Mouse (Mus musculus): ENCODE data around the gene Gbp7. TPM values are rescaled to one million over a fixed set of nuclear protein-coding genes. Genes with fewer than 3 reads are reported as not detected.
"Not testable (repeated sequence)": the region's sequence is repeated elsewhere in the genome, so short reads cannot be mapped to it uniquely, and the experiment has no call there.

Gbp7 gene
- total and polyA plus RNA-seq, 3 experiments, result 2.8 to 13.9 (median 8.3) TPM

DNA sequence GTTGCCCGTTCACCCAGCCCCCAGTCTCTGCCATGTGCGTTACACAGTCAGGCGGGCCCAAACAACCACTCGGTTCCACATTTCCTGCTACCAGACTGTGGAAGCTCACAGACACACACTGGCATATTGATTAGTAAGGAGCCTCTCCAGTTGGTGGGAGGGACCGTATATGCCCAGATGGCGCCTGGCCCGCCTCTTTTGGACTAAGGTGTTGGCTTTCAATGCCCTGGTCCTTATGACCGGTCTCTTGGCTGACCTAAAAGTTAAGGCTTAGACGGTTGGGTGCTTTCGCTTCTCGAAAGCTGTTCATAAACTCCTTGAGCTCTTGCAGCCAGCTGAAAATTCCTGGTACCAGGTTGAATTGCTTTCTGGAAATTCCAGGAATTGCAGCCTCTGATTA lies 25.5 kb downstream of the Gbp7 start:
- no peak overlapping the region for H3K4me3 ChIP-seq
- H3K27me3 ChIP-seq (ENCODE audit: control insufficient read depth, insufficient read depth, low read length), result no peaks in the 10 kb centered on the region
- intact Hi-C loops (cut with DNase I), result no loop called here
- peaks cover 2% of the 10 kb centered on the region; the same call in 1 of the 2 replicates for H3K36me3 ChIP-seq (ENCODE audit: control insufficient read depth, insufficient read depth, low read length)
- DNase-seq, result no peak
- TF ChIP-seq EP300 (IDR thresholded peaks at IDR 0.05; ENCODE audit: insufficient read depth, low read depth, low read length) (no peak), CTCF (IDR thresholded peaks at IDR 0.05) (no peak), POLR2A (IDR thresholded peaks at IDR 0.05; ENCODE audit: insufficient read depth, low read depth, low read length) (no peak)
- no peaks in the 10 kb centered on the region for H3K4me1 ChIP-seq (ENCODE audit: control insufficient read depth, insufficient read depth, low read length)
- no peak overlapping the region for H3K27ac ChIP-seq
- H3K79me2 ChIP-seq (replicated peaks; ENCODE audit: control insufficient read depth, insufficient read depth, low read length), result no peaks in the 10 kb centered on the region
- WGBS, result 86% methylated on average over 11 of the region's 11 CpGs
- H3K9ac ChIP-seq (ENCODE audit: low read depth, low read length), result no peak overlapping the region

DNA sequence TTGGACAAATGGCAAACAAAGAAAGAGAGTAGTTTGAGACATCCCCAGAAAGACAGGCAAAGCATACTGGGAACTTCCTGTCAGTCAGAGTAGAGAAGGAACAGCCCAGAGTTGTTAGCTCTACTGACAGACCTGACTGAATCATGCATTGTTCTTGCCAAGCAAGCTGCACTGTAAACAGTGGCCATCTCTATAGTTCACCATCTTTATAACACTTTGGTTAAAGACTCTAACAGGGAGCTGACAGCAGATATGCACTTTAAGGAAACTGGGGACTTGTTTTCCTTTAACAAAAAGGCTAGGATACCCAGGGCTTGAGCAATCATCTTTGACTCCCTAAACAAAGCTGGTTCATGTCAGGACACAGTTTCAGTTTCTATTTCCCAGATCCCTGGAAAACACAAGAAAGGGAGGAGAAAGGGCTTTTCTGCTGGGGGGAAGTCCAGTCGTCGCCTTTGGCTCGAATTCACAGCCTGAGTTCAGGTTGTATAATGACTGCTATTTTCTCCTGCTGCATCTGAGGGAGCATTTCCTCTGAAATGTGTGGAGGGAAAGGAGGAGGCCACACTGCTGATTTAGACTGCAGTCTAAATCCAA lies 29.6 kb downstream of the Gbp7 start, which contains the start of gene Gbp3:
Gene Gbp3 (plus strand): TSS at position 395 of the 597 bp plus-strand sequence.
- no peaks in the 10 kb centered on the region for H3K79me2 ChIP-seq (replicated peaks; ENCODE audit: control insufficient read depth, insufficient read depth, low read length)
- peak within 1 kb of the TSS; percentile 61 for H3K4me3 ChIP-seq
- no peak for TF ChIP-seq CTCF (IDR thresholded peaks at IDR 0.05)
- 0 out of 2 replicates have a peak, but pooled peaks have one; percentile 42 for TF ChIP-seq EP300 (IDR thresholded peaks at IDR 0.05; ENCODE audit: insufficient read depth, low read depth, low read length)
- peak; percentile 15; the same call in 1 of the 2 replicates for TF ChIP-seq POLR2A (IDR thresholded peaks at IDR 0.05; ENCODE audit: insufficient read depth, low read depth, low read length)
- peaks cover 4% of the 10 kb centered on the region for H3K36me3 ChIP-seq (ENCODE audit: control insufficient read depth, insufficient read depth, low read length)
- peak; percentile 62 to 73 for DNase-seq
- H3K27me3 ChIP-seq (ENCODE audit: control insufficient read depth, insufficient read depth, low read length), result no peaks in the 10 kb centered on the region
- H3K27ac ChIP-seq, result peak within 1 kb of the TSS; percentile 81
- peaks cover 3% of the 10 kb centered on the region for H3K4me1 ChIP-seq (ENCODE audit: control insufficient read depth, insufficient read depth, low read length)
- intact Hi-C loops (cut with DNase I), result loop anchor here (1.0 to 10.0 kb wide), 5 partner anchors 29 to 165 kb away; partner anchors contain the start of genes Gbp2, Gbp5, Gbp7 and Pdlim5
- WGBS, result 15% methylated on average over 3 of the region's 3 CpGs
- H3K9ac ChIP-seq (ENCODE audit: low read depth, low read length), result peak within 1 kb of the TSS; percentile 59

DNA sequence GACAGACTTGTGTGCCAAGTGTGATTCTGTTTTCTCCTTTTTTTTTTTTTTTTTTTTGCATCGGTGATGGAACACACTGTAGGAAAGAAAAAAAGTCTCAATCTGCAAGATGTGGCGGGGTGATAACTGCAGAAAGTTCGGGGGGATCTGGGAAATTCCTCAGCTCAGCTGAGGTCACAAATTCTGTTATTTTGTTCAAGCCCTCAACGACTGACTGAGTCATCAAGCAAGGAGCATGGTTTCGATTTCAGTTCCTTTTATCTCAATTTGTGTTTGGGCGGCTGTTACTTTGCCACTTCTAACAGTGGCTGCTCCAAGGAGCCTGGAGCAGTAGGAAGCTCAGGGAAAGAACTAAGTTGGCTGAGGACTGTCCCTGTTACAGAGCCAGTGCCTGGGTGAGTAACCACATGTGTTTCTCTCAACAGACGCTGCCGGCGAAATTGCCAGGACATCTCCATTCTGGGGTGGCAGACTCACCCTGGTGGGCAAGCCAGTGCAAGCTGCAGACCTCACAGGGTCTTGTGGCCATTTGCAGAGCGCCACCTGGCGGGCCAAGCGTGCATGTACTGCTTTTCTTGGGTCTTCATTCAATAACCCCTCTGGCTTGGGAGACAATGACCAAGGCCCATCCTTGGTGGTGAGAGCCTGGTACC lies 30.3 kb downstream of the Gbp7 start:
- Histone ChIP-seq H3K36me3 (ENCODE audit: control insufficient read depth, insufficient read depth, low read length) (peaks cover 6% of the 10 kb centered on the region), H3K27ac (peak overlapping the region; percentile 81), H3K79me2 (replicated peaks; ENCODE audit: control insufficient read depth, insufficient read depth, low read length) (no peaks in the 10 kb centered on the region), H3K4me1 (ENCODE audit: control insufficient read depth, insufficient read depth, low read length) (peaks cover 3% of the 10 kb centered on the region), H3K4me3 (peak overlapping the region; percentile 61), H3K9ac (ENCODE audit: low read depth, low read length) (peak overlapping the region; percentile 59), H3K27me3 (ENCODE audit: control insufficient read depth, insufficient read depth, low read length) (no peaks in the 10 kb centered on the region)
- 3% methylated on average over 12 of the region's 12 CpGs for WGBS
- DNase-seq, result peak; percentile 89
- TF ChIP-seq CTCF (IDR thresholded peaks at IDR 0.05) (peak; percentile 100), EP300 (IDR thresholded peaks at IDR 0.05; ENCODE audit: insufficient read depth, low read depth, low read length) (peak; percentile 81; the same call in 1 of the 2 replicates), POLR2A (IDR thresholded peaks at IDR 0.05; ENCODE audit: insufficient read depth, low read depth, low read length) (0 out of 2 replicates have a peak, but pooled peaks have one; percentile 35)
- intact Hi-C loops (cut with DNase I), result loop anchor here (1.0 to 10.0 kb wide), 4 partner anchors 60 to 166 kb away; partner anchors contain the start of genes Gbp2, Gbp5 and Pdlim5

DNA sequence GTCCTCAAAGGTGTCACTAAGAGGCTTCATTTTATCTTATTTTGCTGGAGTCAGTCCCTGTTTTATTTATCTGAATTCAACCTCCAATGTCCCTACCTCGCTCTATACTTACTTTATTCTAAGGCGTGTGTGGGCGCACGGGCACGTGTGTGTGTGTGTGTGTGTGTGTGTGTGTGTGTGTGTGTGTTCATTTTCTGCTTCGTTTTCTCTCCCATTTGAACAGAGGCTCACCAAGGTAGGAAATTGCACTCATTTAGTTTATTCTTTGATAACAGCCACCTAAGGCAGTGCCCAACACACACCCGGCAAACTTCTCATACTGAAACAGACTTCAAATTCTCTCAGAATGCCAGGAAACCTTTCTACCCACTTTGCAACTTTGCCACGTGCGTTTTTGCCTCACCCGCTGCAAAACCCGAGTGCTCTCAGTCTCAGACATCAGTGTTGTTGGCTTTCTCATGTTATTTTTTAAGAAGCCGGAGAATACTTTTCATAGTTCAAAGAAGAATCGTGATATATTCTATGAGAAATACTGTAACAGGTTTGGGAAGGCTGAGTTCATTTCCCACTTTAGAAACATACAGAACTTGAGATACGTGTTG lies 31.0 kb downstream of the Gbp7 start:
- peak overlapping the region; percentile 81 for H3K27ac ChIP-seq
- no peak for DNase-seq
- H3K36me3 ChIP-seq (ENCODE audit: control insufficient read depth, insufficient read depth, low read length), result peaks cover 6% of the 10 kb centered on the region
- 63% methylated on average over 14 of the region's 14 CpGs for WGBS
- H3K27me3 ChIP-seq (ENCODE audit: control insufficient read depth, insufficient read depth, low read length), result no peaks in the 10 kb centered on the region
- no peak overlapping the region for H3K9ac ChIP-seq (ENCODE audit: low read depth, low read length)
- peak overlapping the region; percentile 61 for H3K4me3 ChIP-seq
- peaks cover 3% of the 10 kb centered on the region for H3K4me1 ChIP-seq (ENCODE audit: control insufficient read depth, insufficient read depth, low read length)
- intact Hi-C loops (cut with DNase I), result loop anchor here (2.0 to 10.0 kb wide), 3 partner anchors 60 to 166 kb away; partner anchors contain the start of genes Gbp2 and Pdlim5
- TF ChIP-seq CTCF (IDR thresholded peaks at IDR 0.05) (no peak), EP300 (IDR thresholded peaks at IDR 0.05; ENCODE audit: insufficient read depth, low read depth, low read length) (no peak), POLR2A (IDR thresholded peaks at IDR 0.05; ENCODE audit: insufficient read depth, low read depth, low read length) (no peak)
- no peaks in the 10 kb centered on the region for H3K79me2 ChIP-seq (replicated peaks; ENCODE audit: control insufficient read depth, insufficient read depth, low read length)

DNA sequence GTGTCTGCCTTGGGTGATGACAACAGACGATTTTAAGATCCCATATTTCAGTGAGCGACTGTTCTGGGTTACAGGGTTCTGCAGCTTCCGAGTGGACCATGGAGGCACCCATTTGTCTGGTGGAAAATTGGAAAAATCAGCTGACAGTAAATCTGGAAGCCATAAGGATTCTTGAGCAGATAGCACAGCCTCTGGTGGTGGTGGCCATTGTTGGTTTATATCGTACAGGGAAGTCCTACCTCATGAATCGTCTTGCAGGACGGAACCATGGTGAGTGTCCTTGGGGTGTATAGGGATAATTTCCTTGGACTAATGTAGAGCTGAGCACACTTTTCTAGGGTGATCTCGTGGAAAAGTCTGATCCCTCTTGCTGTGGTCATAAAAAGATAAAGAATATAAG lies 31.5 kb downstream of the Gbp7 start:
- DNase-seq, result no peak
- peak overlapping the region; percentile 13; the same call in 1 of the 2 replicates for H3K9ac ChIP-seq (ENCODE audit: low read depth, low read length)
- WGBS, result 70% methylated on average over 7 of the region's 7 CpGs
- H3K79me2 ChIP-seq (replicated peaks; ENCODE audit: control insufficient read depth, insufficient read depth, low read length), result no peaks in the 10 kb centered on the region
- intact Hi-C loops (cut with DNase I), result loop anchor here (2.0 to 10.0 kb wide), 3 partner anchors 59 to 167 kb away; partner anchors contain the start of genes Gbp2 and Pdlim5
- peaks cover 9% of the 10 kb centered on the region for H3K36me3 ChIP-seq (ENCODE audit: control insufficient read depth, insufficient read depth, low read length)
- no peaks in the 10 kb centered on the region for H3K27me3 ChIP-seq (ENCODE audit: control insufficient read depth, insufficient read depth, low read length)
- H3K27ac ChIP-seq, result no peak overlapping the region
- no peak overlapping the region for H3K4me3 ChIP-seq
- peaks cover 3% of the 10 kb centered on the region for H3K4me1 ChIP-seq (ENCODE audit: control insufficient read depth, insufficient read depth, low read length)
- no peak for TF ChIP-seq POLR2A (IDR thresholded peaks at IDR 0.05; ENCODE audit: insufficient read depth, low read depth, low read length)
- no peak for TF ChIP-seq CTCF (IDR thresholded peaks at IDR 0.05)
- no peak for TF ChIP-seq EP300 (IDR thresholded peaks at IDR 0.05; ENCODE audit: insufficient read depth, low read depth, low read length)

DNA sequence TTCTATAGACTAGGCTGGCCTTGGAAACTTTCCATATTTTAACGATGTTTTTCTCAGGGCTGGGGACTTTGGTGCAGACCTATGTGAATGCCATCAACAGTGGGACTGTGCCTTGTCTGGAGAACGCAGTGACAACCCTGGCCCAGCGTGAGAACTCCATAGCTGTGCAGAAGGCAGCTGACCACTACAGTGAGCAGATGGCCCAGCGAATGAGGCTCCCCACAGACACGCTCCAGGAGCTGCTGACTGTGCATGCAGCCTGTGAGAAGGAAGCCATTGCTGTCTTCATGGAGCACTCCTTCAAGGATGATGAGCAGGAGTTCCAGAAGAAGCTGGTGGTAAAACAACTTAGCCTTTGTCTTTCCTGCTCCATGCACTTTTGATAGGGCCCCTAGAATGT lies 37.3 kb downstream of the Gbp7 start:
- WGBS, result 68% methylated on average over 5 of the region's 5 CpGs
- intact Hi-C loops (cut with DNase I), result loop anchor here (10.0 kb wide), 1 partner anchor 173 kb away; the partner anchor contains the start of gene Pdlim5
- not testable (repeated sequence) for DNase-seq; H3K36me3 ChIP-seq (ENCODE audit: control insufficient read depth, insufficient read depth, low read length); H3K27me3 ChIP-seq (ENCODE audit: control insufficient read depth, insufficient read depth, low read length); H3K4me3 ChIP-seq; H3K9ac ChIP-seq (ENCODE audit: low read depth, low read length); H3K79me2 ChIP-seq (replicated peaks; ENCODE audit: control insufficient read depth, insufficient read depth, low read length); H3K4me1 ChIP-seq (ENCODE audit: control insufficient read depth, insufficient read depth, low read length); H3K27ac ChIP-seq

Measured in heart, adult 2 months (tissue).